Mouse (Mus musculus) ES-Bruce4 (cell line): ENCODE results near the gene Gm48552.

ENCODE experiments used
- CTCF ChIP-seq: IDR thresholded peaks from one replicate; pipeline ENCODE4 v1.8.1; 2011; ENCODE audit warnings: low read depth, low read length
- POLR2A ChIP-seq: IDR thresholded peaks from one replicate; pipeline ENCODE4 v1.8.1; 2011; ENCODE audit warnings: low read length; ENCODE audit not compliant: insufficient read depth

DNA sequence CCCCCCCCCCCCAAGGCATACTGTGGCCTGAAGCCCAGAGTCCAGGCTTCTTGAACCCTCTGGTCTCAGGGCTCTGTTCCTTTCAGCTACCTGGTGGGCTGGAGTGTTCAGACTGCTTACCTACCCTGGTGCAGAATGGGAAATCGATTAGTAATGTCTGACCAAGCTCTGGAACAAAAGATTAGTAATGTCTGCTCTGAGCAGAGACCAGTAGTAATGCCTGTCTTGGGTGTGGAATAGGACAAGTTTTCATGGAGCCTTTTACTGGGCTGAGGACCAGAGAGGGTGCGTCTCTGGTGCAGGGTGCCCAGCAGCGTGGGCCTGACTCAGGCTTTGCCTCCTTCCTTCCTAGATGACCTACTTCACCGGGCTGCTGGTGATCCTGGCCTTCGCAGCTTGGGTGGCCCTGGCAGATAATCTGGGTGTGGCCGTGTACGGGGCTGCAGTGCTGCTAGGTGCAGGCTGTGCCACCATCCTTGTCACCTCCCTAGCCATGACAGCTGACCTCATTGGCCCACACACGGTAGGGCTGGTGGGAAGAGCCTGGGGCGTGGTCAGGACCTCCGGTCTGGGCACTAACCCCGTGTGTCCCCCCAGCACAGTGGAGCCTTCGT, 26.4 kb upstream of the Gm48552 start:
- TF ChIP-seq CTCF (no peak), POLR2A (no peak)
